8 mouse cellular contexts compared by ENCODE assay signal in the genomic region with DNA sequence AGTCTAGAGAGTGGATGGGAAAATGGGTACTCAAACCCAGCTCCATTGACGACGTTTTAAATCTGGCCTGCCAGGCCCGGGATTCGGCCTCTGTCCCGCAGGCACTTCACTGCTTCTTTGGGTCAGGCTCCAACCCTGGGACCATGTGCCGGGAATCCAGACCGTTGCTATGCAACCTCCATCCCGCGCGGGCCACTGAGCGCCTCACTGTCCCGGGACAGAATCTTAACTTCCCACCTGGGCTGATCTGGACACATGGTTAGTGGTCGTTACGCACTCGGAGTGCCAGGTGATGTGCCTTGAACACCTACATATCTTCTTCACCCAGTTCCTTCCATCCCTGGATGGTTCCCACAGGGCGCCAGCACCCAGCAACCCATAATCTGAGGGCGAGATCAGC. TPM values are rescaled to one million over a fixed set of nuclear protein-coding genes. Genes with fewer than 3 reads are reported as not detected.
DNase-seq lines count a peak whose midpoint lies in the region; ATAC-seq and TF ChIP-seq lines count a peak whose summit lies in the region.

No protein-coding gene starts in this region.

- H3K27me3 ChIP-seq in liver, embryonic 12.5 days (replicated peaks) = peaks cover 48% of the 10 kb centered on the region
- H3K27me3 ChIP-seq in liver, postnatal 0 days (ENCODE audit: insufficient read depth, low read length) = peaks cover 24% of the 10 kb centered on the region
- H3K27me3 ChIP-seq in heart, embryonic 16.5 days (ENCODE audit: control insufficient read depth, insufficient read depth, low read length) = peaks cover 13% of the 10 kb centered on the region
- no peaks in the 10 kb centered on the region for H3K27me3 ChIP-seq in midbrain, embryonic 15.5 days (replicated peaks)

- no peaks in the 10 kb centered on the region for H3K36me3 ChIP-seq in liver, embryonic 12.5 days
- H3K36me3 ChIP-seq in liver, postnatal 0 days (replicated peaks; ENCODE audit: insufficient read depth, low read length) = no peaks in the 10 kb centered on the region
- no peaks in the 10 kb centered on the region for H3K36me3 ChIP-seq in heart, embryonic 16.5 days (ENCODE audit: control insufficient read depth, insufficient read depth)
- H3K36me3 ChIP-seq in midbrain, embryonic 15.5 days (replicated peaks) = no peaks in the 10 kb centered on the region

- peaks cover 4% of the 10 kb centered on the region; the same call in 1 of the 2 replicates for H3K4me1 ChIP-seq in liver, embryonic 12.5 days
- H3K4me1 ChIP-seq in liver, postnatal 0 days (ENCODE audit: insufficient read depth) = 0 out of 2 replicates have a peak, but pooled peaks cover 3% of the 10 kb centered on the region
- no peaks in the 10 kb centered on the region; the same call in 1 of the 2 replicates for H3K4me1 ChIP-seq in heart, embryonic 16.5 days (ENCODE audit: control insufficient read depth, insufficient read depth, low read length)
- peaks cover 16% of the 10 kb centered on the region for H3K4me1 ChIP-seq in midbrain, embryonic 15.5 days
- H3K4me1 ChIP-seq in lung, adult 2 months (ENCODE audit: control insufficient read depth, insufficient read depth, low read length) = no peaks in the 10 kb centered on the region; the same call in 1 of the 2 replicates

- no peak for ATAC-seq in liver, embryonic 12.5 days
- no peak for ATAC-seq in liver, postnatal 0 days
- ATAC-seq in heart, embryonic 16.5 days (replicated peaks; ENCODE audit: extremely low read depth, insufficient read depth, low FRiP score) = no peak
- ATAC-seq in midbrain, embryonic 15.5 days (replicated peaks) = peak; percentile 46

- H3K27ac ChIP-seq in liver, embryonic 12.5 days = no peak overlapping the region
- no peak overlapping the region for H3K27ac ChIP-seq in liver, postnatal 0 days (ENCODE audit: low read depth)
- no peak overlapping the region for H3K27ac ChIP-seq in heart, embryonic 16.5 days (ENCODE audit: low read length)
- peak overlapping the region; percentile 96 for H3K27ac ChIP-seq in midbrain, embryonic 15.5 days

- TF ChIP-seq CTCF in liver, postnatal 0 days (IDR thresholded peaks at IDR 0.05; ENCODE audit: low read depth) = no peak
- TF ChIP-seq CTCF in lung, adult 2 months (IDR thresholded peaks at IDR 0.05; ENCODE audit: insufficient read depth, low read length) = no peak

- peak overlapping the region; percentile 55; the same call in 1 of the 2 replicates for H3K4me3 ChIP-seq in liver, embryonic 12.5 days
- no peak overlapping the region for H3K4me3 ChIP-seq in liver, postnatal 0 days (ENCODE audit: low read depth, low read length)
- peak overlapping the region; percentile 64 for H3K4me3 ChIP-seq in heart, embryonic 16.5 days (ENCODE audit: low read length)
- peak overlapping the region; percentile 67 for H3K4me3 ChIP-seq in midbrain, embryonic 15.5 days
- no peak overlapping the region for H3K4me3 ChIP-seq in lung, adult 2 months (replicated peaks; ENCODE audit: extremely low read depth, low read depth, low read length)

- 11% methylated on average over 17 of the region's 17 CpGs for WGBS in liver, embryonic 12.5 days (ENCODE audit: insufficient replicate concordance)
- 20% methylated on average over 17 of the region's 17 CpGs for WGBS in liver, postnatal 0 days (ENCODE audit: insufficient replicate concordance)
- WGBS in heart, embryonic 16.5 days = 19% methylated on average over 17 of the region's 17 CpGs
- 20% methylated on average over 17 of the region's 17 CpGs for WGBS in midbrain, embryonic 15.5 days
- 25% methylated on average over 17 of the region's 17 CpGs for WGBS in lung, adult 2 months

- no peak for TF ChIP-seq POLR2A in lung, adult 2 months (IDR thresholded peaks at IDR 0.05; ENCODE audit: borderline replicate concordance, extremely low read depth, low read depth, low read length)

- H3K4me2 ChIP-seq in liver, embryonic 12.5 days = peak overlapping the region; percentile 74
- H3K4me2 ChIP-seq in liver, postnatal 0 days (ENCODE audit: low read depth, low read length) = no peak overlapping the region
- peak overlapping the region; percentile 88; the same call in 1 of the 2 replicates for H3K4me2 ChIP-seq in heart, embryonic 16.5 days (ENCODE audit: low read depth, low read length)
- peak overlapping the region; percentile 58 for H3K4me2 ChIP-seq in midbrain, embryonic 15.5 days

- H3K9ac ChIP-seq in liver, embryonic 12.5 days = no peak overlapping the region
- H3K9ac ChIP-seq in liver, postnatal 0 days (replicated peaks) = no peak overlapping the region
- no peak overlapping the region; the same call in 1 of the 2 replicates for H3K9ac ChIP-seq in heart, embryonic 16.5 days (ENCODE audit: low read length)
- peak overlapping the region; percentile 84 for H3K9ac ChIP-seq in midbrain, embryonic 15.5 days

- TF ChIP-seq EP300 in liver, postnatal 0 days (IDR thresholded peaks at IDR 0.05; ENCODE audit: low read depth) = no peak

- H3K9me3 ChIP-seq in liver, embryonic 12.5 days (replicated peaks) = no peaks in the 10 kb centered on the region
- no peaks in the 10 kb centered on the region for H3K9me3 ChIP-seq in liver, postnatal 0 days (ENCODE audit: low read length)
- H3K9me3 ChIP-seq in heart, embryonic 16.5 days (replicated peaks; ENCODE audit: control insufficient read depth, low read length) = no peaks in the 10 kb centered on the region
- no peaks in the 10 kb centered on the region for H3K9me3 ChIP-seq in midbrain, embryonic 15.5 days

- intact Hi-C loops in left cerebral cortex, postnatal 10 days (cut with DNase I) = no loop called here

- no peak for DNase-seq in liver, postnatal 0 days
- peak; percentile 13 to 28 for DNase-seq in cerebellum, postnatal 14 days
- DNase-seq in left cerebral cortex, postnatal 10 days (ENCODE audit: extremely low spot score in 1 of 2, low spot score in 2 of 2) = no peak
- DNase-seq in lung, adult 2 months = no peak
- no peak for DNase-seq in ovary, postnatal 36 days (ENCODE audit: low spot score)

RNA-seq across cellular contexts. Expression of a gene that starts 1.0 kb away (rescaled TPM):
- 0.14 and 0.25 TPM in 2 replicates for polyA plus RNA-seq in liver, embryonic 12.5 days (2016; fragmentation: Nextera tagmentation; extraction: Ambion mirVana)
- 0.04 and 0.06 TPM in 2 replicates for polyA plus RNA-seq in liver, postnatal 0 days (2015; fragmentation: Nextera tagmentation; extraction: Ambion mirVana)
- polyA plus RNA-seq in heart, embryonic 16.5 days (2015; fragmentation: Nextera tagmentation; extraction: Ambion mirVana) = 0.32 and 0.45 TPM in 2 replicates
- 5.6 and 5.9 TPM in 2 replicates for polyA plus RNA-seq in midbrain, embryonic 15.5 days (2015; fragmentation: Nextera tagmentation; extraction: Ambion mirVana)
- total RNA-seq in left cerebral cortex, postnatal 10 days (2021) = 100 to 1,000 TPM; 121 to 134 TPM
- 2.1 and 2.2 TPM in 2 replicates for polyA plus RNA-seq in lung, adult 2 months (2012; rRNA removed)

RNA-seq across cellular contexts. Expression of a gene that starts 36.9 kb away (rescaled TPM):
- polyA plus RNA-seq in liver, embryonic 12.5 days (2016; fragmentation: Nextera tagmentation; extraction: Ambion mirVana) = 162 and 173 TPM in 2 replicates
- 183 and 185 TPM in 2 replicates for polyA plus RNA-seq in liver, postnatal 0 days (2015; fragmentation: Nextera tagmentation; extraction: Ambion mirVana)
- polyA plus RNA-seq in heart, embryonic 16.5 days (2015; fragmentation: Nextera tagmentation; extraction: Ambion mirVana) = 155 TPM in 2 replicates
- polyA plus RNA-seq in midbrain, embryonic 15.5 days (2015; fragmentation: Nextera tagmentation; extraction: Ambion mirVana) = 134 and 140 TPM in 2 replicates
- 100 to 1,000 TPM in 1 of 2 experiments, 10 to 100 TPM in 1; 98.0 to 117 TPM for total RNA-seq in left cerebral cortex, postnatal 10 days (2021)
- 153 and 171 TPM in 2 replicates for polyA plus RNA-seq in lung, adult 2 months (2012; rRNA removed)

RNA-seq across cellular contexts. Expression of a gene that starts 37.0 kb away (rescaled TPM):
- 141 TPM in 2 replicates for polyA plus RNA-seq in liver, embryonic 12.5 days (2016; fragmentation: Nextera tagmentation; extraction: Ambion mirVana)
- polyA plus RNA-seq in liver, postnatal 0 days (2015; fragmentation: Nextera tagmentation; extraction: Ambion mirVana) = 83.7 and 88.1 TPM in 2 replicates
- 523 and 569 TPM in 2 replicates for polyA plus RNA-seq in heart, embryonic 16.5 days (2015; fragmentation: Nextera tagmentation; extraction: Ambion mirVana)
- polyA plus RNA-seq in midbrain, embryonic 15.5 days (2015; fragmentation: Nextera tagmentation; extraction: Ambion mirVana) = 258 and 267 TPM in 2 replicates
- total RNA-seq in left cerebral cortex, postnatal 10 days (2021) = 100 to 1,000 TPM; 148 to 149 TPM
- polyA plus RNA-seq in lung, adult 2 months (2012; rRNA removed) = 144 and 247 TPM in 2 replicates

RNA-seq across cellular contexts. Expression of a gene that starts 49.5 kb away (rescaled TPM):
- 0.89 and 1.2 TPM in 2 replicates for polyA plus RNA-seq in liver, embryonic 12.5 days (2016; fragmentation: Nextera tagmentation; extraction: Ambion mirVana)
- polyA plus RNA-seq in liver, postnatal 0 days (2015; fragmentation: Nextera tagmentation; extraction: Ambion mirVana) = 1.7 TPM in 2 replicates
- 94.7 and 97.5 TPM in 2 replicates for polyA plus RNA-seq in heart, embryonic 16.5 days (2015; fragmentation: Nextera tagmentation; extraction: Ambion mirVana)
- 1.6 and 2.1 TPM in 2 replicates for polyA plus RNA-seq in midbrain, embryonic 15.5 days (2015; fragmentation: Nextera tagmentation; extraction: Ambion mirVana)
- total RNA-seq in left cerebral cortex, postnatal 10 days (2021) = 1 to 10 TPM; 1.8 to 2.2 TPM
- polyA plus RNA-seq in lung, adult 2 months (2012; rRNA removed) = 7.1 and 13.1 TPM in 2 replicates

Comparison
In these comparisons a context has a peak if more than half of its experiments do, and no peak if none do; other contexts are left out.
1. H3K4me3 ChIP-seq: peak in liver, embryonic 12.5 days (single experiment), heart, embryonic 16.5 days (single experiment) and midbrain, embryonic 15.5 days (single experiment); none in liver, postnatal 0 days (single experiment) and lung, adult 2 months (single experiment).
2. DNase-seq: peak in cerebellum, postnatal 14 days (2 of 2); none in liver, postnatal 0 days (single experiment), left cerebral cortex, postnatal 10 days (0 of 2), lung, adult 2 months (single experiment) and ovary, postnatal 36 days (single experiment).